Mouse (Mus musculus) MEL (cell line): ENCODE measurements around the gene Synpo2l. TPM values are rescaled to one million over a fixed set of nuclear protein-coding genes. Genes with fewer than 3 reads are reported as not detected.

Experiments used
- DNase-seq: peaks from one replicate; pipeline ENCODE4 v3.0.0; 2011; ENCODE audit warnings: low read depth, low spot score
- H3K27ac ChIP-seq: 2 replicates; pipeline ENCODE4 v1.5.1; 2012; ENCODE audit warnings: low read depth, mild to moderate bottlenecking, control low read depth, low read length, moderate library complexity; ENCODE audit not compliant: control insufficient read depth
- H3K27me3 ChIP-seq, 2 experiments: fragments of 150-350 bp in 1 of 2; sonication (generic) in 1 of 2; 2 replicates each; pipeline ENCODE4 v1.6.1; 2012; ENCODE audit warnings: low read length in 2 of 2, mild to moderate bottlenecking in 2 of 2, improper control_type of control experiment in 1 of 2, moderate library complexity in 1 of 2; ENCODE audit not compliant: insufficient read depth in 2 of 2, control insufficient read depth in 1 of 2
- H3K36me3 ChIP-seq, 2 experiments: 2 replicates each; pipeline ENCODE4 v1.6.1; 2012 to 2014; ENCODE audit warnings: low read length in 2 of 2, improper control_type of control experiment in 1 of 2, inconsistent platforms in 1 of 2, mild to moderate bottlenecking in 1 of 2; ENCODE audit not compliant: insufficient read depth in 2 of 2, control insufficient read depth in 1 of 2
- H3K4me1 ChIP-seq, 2 experiments: fragments of 150-350 bp in 1 of 2; sonication (generic) in 1 of 2; 2 replicates each; pipeline ENCODE4 v1.6.1; 2012; ENCODE audit warnings: low read length in 2 of 2, improper control_type of control experiment in 1 of 2, mild to moderate bottlenecking in 1 of 2; ENCODE audit not compliant: insufficient read depth in 2 of 2, control insufficient read depth in 1 of 2
- H3K4me3 ChIP-seq, 2 experiments: fragments of 150-350 bp in 1 of 2; sonication (generic) in 1 of 2; 2 replicates each; pipeline ENCODE4 v1.5.1; 2012; ENCODE audit warnings: low read depth in 2 of 2, low read length in 2 of 2, mild to moderate bottlenecking in 2 of 2, moderate library complexity in 2 of 2, control low read depth in 1 of 2, improper control_type of control experiment in 1 of 2; ENCODE audit not compliant: control insufficient read depth in 1 of 2, insufficient read depth in 1 of 2
- H3K79me2 ChIP-seq: 2 replicates; pipeline ENCODE4 v1.6.1; 2012; ENCODE audit warnings: mild to moderate bottlenecking, low read length, moderate library complexity; ENCODE audit not compliant: control insufficient read depth, poor library complexity, insufficient read depth
- H3K9ac ChIP-seq: 2 replicates; pipeline ENCODE4 v1.6.1; 2012; ENCODE audit warnings: low read depth, mild to moderate bottlenecking, control low read depth, low read length, moderate library complexity; ENCODE audit not compliant: control insufficient read depth, poor library complexity, severe bottlenecking
- H3K9me3 ChIP-seq: fragments of 150-350 bp; sonication (generic); replicated peaks from 2 replicates; pipeline ENCODE4 v1.6.1; 2012; ENCODE audit warnings: mild to moderate bottlenecking, low read length, improper control_type of control experiment, moderate library complexity; ENCODE audit not compliant: insufficient read depth
- BHLHE40 ChIP-seq: IDR thresholded peaks from 2 replicates; pipeline ENCODE4 v1.6.1; 2012; ENCODE audit warnings: low read depth, mild to moderate bottlenecking, inconsistent platforms, low read length, improper control_type of control experiment, borderline replicate concordance
- CHD2 ChIP-seq: IDR thresholded peaks from 2 replicates; pipeline ENCODE4 v1.6.1; 2011; ENCODE audit warnings: low read length, improper control_type of control experiment
- CTCF ChIP-seq, 3 experiments: IDR thresholded peaks in 2 of 3; conservative IDR thresholded peaks in 1 of 3; 2 replicates each; pipeline ENCODE4 v1.5.1; 2011 to 2012; ENCODE audit warnings: low read length in 3 of 3, low read depth in 2 of 3, mild to moderate bottlenecking in 2 of 3, improper control_type of control experiment in 1 of 3, inconsistent platforms in 1 of 3, mixed read lengths in 1 of 3, moderate library complexity in 1 of 3; ENCODE audit not compliant: control insufficient read depth in 1 of 3, insufficient read depth in 1 of 3, poor library complexity in 1 of 3, severe bottlenecking in 1 of 3
- E2F4 ChIP-seq: IDR thresholded peaks from 2 replicates; pipeline ENCODE4 v1.6.1; 2011; ENCODE audit warnings: low read depth, low read length, improper control_type of control experiment, borderline replicate concordance
- ELF1 ChIP-seq: IDR thresholded peaks from 2 replicates; pipeline ENCODE4 v1.6.1; 2014; ENCODE audit warnings: low read depth, mild to moderate bottlenecking, inconsistent platforms, low read length, improper control_type of control experiment, moderate library complexity
- GATA1 ChIP-seq: IDR thresholded peaks from 2 replicates; pipeline ENCODE4 v1.6.1; 2011; ENCODE audit warnings: low read depth, low read length, improper control_type of control experiment
- HCFC1 ChIP-seq: IDR thresholded peaks from 2 replicates; pipeline ENCODE4 v1.6.1; 2012; ENCODE audit warnings: low read depth, mild to moderate bottlenecking, inconsistent platforms, low read length, improper control_type of control experiment, moderate library complexity
- MAX ChIP-seq: IDR thresholded peaks from 2 replicates; pipeline ENCODE4 v1.6.1; 2011; ENCODE audit warnings: low read length, improper control_type of control experiment
- NELFE ChIP-seq: IDR thresholded peaks from 2 replicates; pipeline ENCODE4 v1.6.1; 2011; ENCODE audit warnings: low read depth, low read length, improper control_type of control experiment
- POLR2A ChIP-seq, 2 experiments: IDR thresholded peaks; 2 replicates each; pipeline ENCODE4 v1.6.1; 2011 to 2012; ENCODE audit warnings: low read length in 2 of 2, mild to moderate bottlenecking in 2 of 2, control low read depth in 1 of 2, improper control_type of control experiment in 1 of 2, low read depth in 1 of 2, moderate library complexity in 1 of 2; ENCODE audit not compliant: control insufficient read depth in 1 of 2, insufficient read depth in 1 of 2, poor library complexity in 1 of 2
- POLR2AphosphoS5 ChIP-seq: IDR thresholded peaks from 2 replicates; pipeline ENCODE4 v1.6.1; 2012; ENCODE audit warnings: low read depth, borderline replicate concordance, mild to moderate bottlenecking, inconsistent platforms, low read length, moderate library complexity, mixed read lengths
- RCOR1 ChIP-seq: IDR thresholded peaks from 2 replicates; pipeline ENCODE4 v1.6.1; 2012; ENCODE audit warnings: low read depth, mild to moderate bottlenecking, inconsistent platforms, low read length, improper control_type of control experiment
- SMC3 ChIP-seq: IDR thresholded peaks from 2 replicates; pipeline ENCODE4 v1.6.1; 2011; ENCODE audit warnings: low read depth, low read length, improper control_type of control experiment
- TCF12 ChIP-seq: IDR thresholded peaks from 2 replicates; pipeline ENCODE4 v1.6.1; 2014; ENCODE audit warnings: low read depth, mild to moderate bottlenecking, inconsistent platforms, low read length, improper control_type of control experiment, moderate library complexity
- USF1 ChIP-seq: IDR thresholded peaks from 2 replicates; pipeline ENCODE4 v1.6.1; 2014; ENCODE audit warnings: low read depth, mild to moderate bottlenecking, inconsistent platforms, low read length, improper control_type of control experiment, moderate library complexity
- ZKSCAN1 ChIP-seq: IDR thresholded peaks from 2 replicates; pipeline ENCODE4 v1.6.1; 2012; ENCODE audit warnings: low read depth, mild to moderate bottlenecking, inconsistent platforms, low read length, improper control_type of control experiment, moderate library complexity
- ZMIZ1 ChIP-seq: IDR thresholded peaks from 2 replicates; pipeline ENCODE4 v1.6.1; 2012; ENCODE audit warnings: low read depth, mild to moderate bottlenecking, inconsistent platforms, low read length, improper control_type of control experiment, moderate library complexity
- polyA plus RNA-seq, 2 experiments: library from polyadenylated mRNA; stranded (reverse) in 1 of 2; unstranded in 1 of 2; fragments of >175 nt in 1 of 2; fragments of >200 nt in 1 of 2; gene quantifications; 2 replicates each; pipeline versions ENCODE4 v1.2.1 to v1.2.4; 2012; ENCODE audit warnings: low replicate concordance in 2 of 2, low read depth in 1 of 2; ENCODE audit not compliant: insufficient read length in 2 of 2, insufficient read depth in 1 of 2, missing spikeins in 1 of 2
- total RNA-seq: library from RNA; depleted of rRNA; stranded (reverse); fragments of 300-350 nt; gene quantifications from 2 replicates; pipeline ENCODE4 v1.2.3, GENCODE M21; 2012

Gene Synpo2l
- total and polyA plus RNA-seq, 3 experiments, result 0.04 to 0.06 TPM; not detected in 1

- Histone ChIP-seq H3K9ac (no peak overlapping the region), H3K36me3 (peaks cover 0 to 7% of the 10 kb centered on the region in 2 experiments; a peak in 2 of 4 replicates), H3K79me2 (peaks cover 1% of the 10 kb centered on the region; the same call in 1 of the 2 replicates), H3K27ac (no peak overlapping the region), H3K4me1 (peaks cover 2 to 6% of the 10 kb centered on the region in 2 experiments; a peak in 2 of 4 replicates), H3K4me3 (no peak overlapping the region), H3K27me3 (no peaks in the 10 kb centered on the region), H3K9me3 (no peaks in the 10 kb centered on the region)
- DNase-seq, result no peak
- TF ChIP-seq USF1 (no peak), E2F4 (no peak), HCFC1 (no peak), CTCF (IDR thresholded peaks at IDR 0.05 in 2 of 3, conservative IDR thresholded peaks at IDR 0.05 in 1 of 3; ENCODE audit: control insufficient read depth in 1 of 3, insufficient read depth in 1 of 3, low read depth in 2 of 3, low read length in 3 of 3, poor library complexity in 1 of 3, severe bottlenecking in 1 of 3) (no peak), POLR2A (IDR thresholded peaks at IDR 0.05; ENCODE audit: control insufficient read depth in 1 of 2, insufficient read depth in 1 of 2, low read depth in 1 of 2, low read length in 2 of 2, poor library complexity in 1 of 2) (no peak), TCF12 (no peak), SMC3 (no peak), ELF1 (no peak), ZKSCAN1 (no peak), MAX (no peak), GATA1 (no peak)
These were observed 46.3 kb downstream of the Synpo2l start for GRCm38 (mm10) chr14:20621903-20622302.

- Histone ChIP-seq H3K27me3 (no peaks in the 10 kb centered on the region), H3K9ac (no peak overlapping the region), H3K4me3 (no peak overlapping the region), H3K9me3 (no peaks in the 10 kb centered on the region), H3K36me3 (peaks cover 0 to 12% of the 10 kb centered on the region in 2 experiments; a peak in 2 of 4 replicates), H3K27ac (no peak overlapping the region), H3K79me2 (no peaks in the 10 kb centered on the region)
- no peak for DNase-seq
- TF ChIP-seq NELFE (no peak), ZMIZ1 (no peak), CHD2 (no peak), BHLHE40 (no peak), POLR2AphosphoS5 (no peak), RCOR1 (no peak)
- TF ChIP-seq, all 39 proteins: peak for 0
- peaks cover 2 to 6% of the 10 kb centered on the region in 2 experiments; a peak in 2 of 4 replicates for H3K4me1 ChIP-seq
These were observed 49.0 kb downstream of the Synpo2l start for GRCm38 (mm10) chr14:20619131-20619530.
